Mouse (Mus musculus) thymus, adult 2 months (tissue): ENCODE measurements around the gene Cnnm3. TPM values are rescaled to one million over a fixed set of nuclear protein-coding genes. Genes with fewer than 3 reads are reported as not detected.

Experiments
- DNase-seq: peaks from one replicate; pipeline ENCODE4 v3.0.0; 2021
- H3K27ac ChIP-seq: fragments of 200-500 bp; 2 replicates; pipeline ENCODE4 v1.5.1; 2012; ENCODE audit warnings: low read length, control low read depth; ENCODE audit not compliant: control insufficient read depth, insufficient read depth
- H3K27me3 ChIP-seq: fragments of 200-500 bp; 2 replicates; pipeline ENCODE4 v1.6.1; 2012; ENCODE audit warnings: mild to moderate bottlenecking, low read length, moderate library complexity, mixed read lengths; ENCODE audit not compliant: control insufficient read depth, insufficient read depth
- H3K36me3 ChIP-seq: fragments of 200-500 bp; 2 replicates; pipeline ENCODE4 v1.6.1; 2012; ENCODE audit warnings: mild to moderate bottlenecking, low read length, moderate library complexity; ENCODE audit not compliant: control insufficient read depth, insufficient read depth
- H3K4me1 ChIP-seq: fragments of 200-500 bp; replicated peaks from 2 replicates; pipeline ENCODE4 v1.6.1; 2012; ENCODE audit warnings: low read length; ENCODE audit not compliant: control insufficient read depth, insufficient read depth
- H3K4me3 ChIP-seq: fragments of 200-500 bp; 2 replicates; pipeline ENCODE4 v1.5.1; 2012; ENCODE audit warnings: mild to moderate bottlenecking, low read length, control low read depth, moderate library complexity; ENCODE audit not compliant: control insufficient read depth, insufficient read depth
- CTCF ChIP-seq: fragments of 200-500 bp; IDR thresholded peaks from 2 replicates; pipeline ENCODE4 v1.5.1; 2012; ENCODE audit warnings: mild to moderate bottlenecking, control low read depth, low read length, moderate library complexity, borderline replicate concordance; ENCODE audit not compliant: control insufficient read depth, poor library complexity, insufficient read depth; ENCODE audit errors: extremely low read depth
- POLR2A ChIP-seq: fragments of 200-500 bp; IDR thresholded peaks from 2 replicates; pipeline ENCODE4 v1.6.1; 2012; ENCODE audit warnings: mild to moderate bottlenecking, low read length, control low read depth, moderate library complexity; ENCODE audit not compliant: control insufficient read depth, poor library complexity, insufficient read depth; ENCODE audit errors: extremely low read depth
- WGBS: fragments of 180-500 bp; shearing (Covaris S2); methylation state at CpG from one replicate; pipeline ENCODE4 v1.1.7; 2018; 5-methylcytosine and 5-hydroxymethylcytosine counted together
- polyA plus RNA-seq: library from polyadenylated mRNA; depleted of rRNA; stranded (reverse); fragments of >200 nt; gene quantifications from 2 replicates; pipeline ENCODE4 v1.2.3, GENCODE M21; 2012

The Cnnm3 gene
- polyA plus RNA-seq, 1 experiment: 51.2 TPM

GRCm38 (mm10) chr1:36567818-36568603, 56.3 kb downstream of the Cnnm3 start:
- H3K4me1 ChIP-seq: no peaks in the 10 kb centered on the region
- 91% methylated on average over 21 of the region's 21 CpGs for WGBS

DNA sequence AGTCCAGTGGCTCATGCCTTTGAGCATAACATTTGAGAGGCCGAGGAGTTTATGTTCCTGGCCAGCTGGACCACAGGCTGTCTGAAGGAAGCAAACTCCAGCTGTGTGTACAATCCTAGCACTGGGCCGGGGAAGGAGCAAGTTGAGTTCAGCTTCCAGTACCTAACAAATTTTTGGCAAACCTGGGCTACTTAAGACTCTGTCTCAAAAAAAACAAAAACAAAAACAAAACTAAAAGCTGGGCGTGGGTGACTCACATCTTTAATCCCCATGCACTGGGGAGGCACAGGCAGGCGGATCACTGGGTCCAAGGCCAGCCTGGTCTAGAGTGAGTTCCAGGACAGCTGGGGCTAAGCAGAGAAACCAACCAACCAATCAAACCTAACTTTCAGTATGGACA, 57.1 kb downstream of the Cnnm3 start:
- H3K4me1 ChIP-seq: 0 out of 2 replicates have a peak, but pooled peaks cover 1% of the 10 kb centered on the region
- no peaks in the 10 kb centered on the region for H3K27me3 ChIP-seq
- no peak for TF ChIP-seq POLR2A
- H3K4me3 ChIP-seq: no peak overlapping the region
- H3K36me3 ChIP-seq: no peaks in the 10 kb centered on the region
- H3K27ac ChIP-seq: no peak overlapping the region
- WGBS: 91% methylated on average over 4 of the region's 4 CpGs
- DNase-seq: no peak

More at GRCm38 (mm10) chr1:36567818-36568603, 56.3 kb downstream of the Cnnm3 start:
- TF ChIP-seq CTCF: no peak
- no peak for TF ChIP-seq POLR2A
- Histone ChIP-seq H3K36me3 (no peaks in the 10 kb centered on the region), H3K27me3 (no peaks in the 10 kb centered on the region), H3K4me3 (no peak overlapping the region), H3K27ac (no peak overlapping the region)
- DNase-seq: no peak

- no peak for DNase-seq
- Histone ChIP-seq H3K4me1 (0 out of 2 replicates have a peak, but pooled peaks cover 9% of the 10 kb centered on the region), H3K27ac (no peak overlapping the region), H3K27me3 (no peaks in the 10 kb centered on the region), H3K4me3 (no peak overlapping the region), H3K36me3 (no peaks in the 10 kb centered on the region)
- 69% methylated on average over 7 of the region's 7 CpGs for WGBS
- TF ChIP-seq CTCF: no peak
- no peak for TF ChIP-seq POLR2A
Observed at GRCm38 (mm10) chr1:36569694-36570276, 58.1 kb downstream of the Cnnm3 start.

- TF ChIP-seq CTCF: no peak
- no peak for TF ChIP-seq POLR2A
- Histone ChIP-seq H3K27ac (no peak overlapping the region), H3K4me1 (0 out of 2 replicates have a peak, but pooled peaks cover 9% of the 10 kb centered on the region), H3K4me3 (no peak overlapping the region), H3K27me3 (no peaks in the 10 kb centered on the region), H3K36me3 (no peaks in the 10 kb centered on the region)
- no peak for DNase-seq
- WGBS: 96% methylated on average over 5 of the region's 5 CpGs
Observed at GRCm38 (mm10) chr1:36570320-36570719, 58.7 kb downstream of the Cnnm3 start.

DNA sequence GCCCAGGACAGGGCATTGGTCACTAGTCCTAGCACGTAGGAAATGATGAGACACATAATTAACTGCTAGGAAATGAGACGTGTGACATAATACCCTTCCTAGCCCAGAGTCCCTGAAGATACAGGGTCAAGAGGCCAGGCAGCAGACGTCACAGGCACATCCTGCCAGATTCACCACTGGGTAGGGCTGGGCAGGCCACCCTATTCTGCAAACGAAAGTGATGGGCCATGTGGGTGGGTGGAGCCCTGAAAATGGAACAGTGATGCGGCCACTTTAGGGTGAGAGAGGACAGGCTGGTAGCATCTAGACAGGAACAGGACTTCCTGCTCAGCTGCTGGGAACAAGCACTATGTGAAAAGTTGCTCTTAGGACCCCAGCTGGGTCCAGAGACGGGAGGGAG, 60.0 kb downstream of the Cnnm3 start:
- H3K27me3 ChIP-seq: no peaks in the 10 kb centered on the region
- no peaks in the 10 kb centered on the region for H3K36me3 ChIP-seq
- DNase-seq: no peak
- H3K4me1 ChIP-seq: 0 out of 2 replicates have a peak, but pooled peaks cover 9% of the 10 kb centered on the region
- no peak overlapping the region for H3K27ac ChIP-seq
- WGBS: 47% methylated on average over 6 of the region's 6 CpGs
- H3K4me3 ChIP-seq: no peak overlapping the region
- TF ChIP-seq CTCF (no peak), POLR2A (no peak)

DNA sequence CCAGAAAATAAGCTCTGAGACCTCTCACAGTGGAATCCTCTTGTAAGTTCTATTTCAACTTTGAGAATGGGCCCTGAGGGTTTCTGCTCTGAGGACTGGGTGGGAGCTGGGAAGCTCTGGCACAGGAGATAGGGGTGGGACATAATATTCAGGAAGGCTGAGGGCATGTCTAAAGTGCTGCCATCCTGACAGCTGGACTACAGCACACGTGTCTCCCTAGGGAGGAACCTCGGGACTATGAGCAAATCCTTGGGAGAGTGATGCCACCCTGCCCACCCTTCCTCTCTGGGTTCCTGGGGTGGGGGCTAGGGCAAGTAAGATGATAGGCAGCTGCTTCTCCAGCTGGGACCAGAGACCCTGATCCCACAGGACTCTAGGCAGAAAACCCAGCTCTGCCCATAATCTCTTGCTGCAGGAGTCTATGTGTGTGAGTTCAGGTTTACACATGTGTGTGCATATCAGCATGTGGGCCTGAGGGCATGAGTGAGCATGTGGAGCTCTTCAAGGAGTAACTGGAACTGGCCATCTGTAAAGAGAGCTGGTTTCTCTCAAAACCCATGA, 60.6 kb downstream of the Cnnm3 start:
- TF ChIP-seq POLR2A: no peak
- no peak for TF ChIP-seq CTCF

More for the DNA sequence above, 60.6 kb downstream of the Cnnm3 start:
- no peaks in the 10 kb centered on the region for H3K27me3 ChIP-seq
- no peak for DNase-seq
- H3K27ac ChIP-seq: no peak overlapping the region
- H3K36me3 ChIP-seq: no peaks in the 10 kb centered on the region
- H3K4me3 ChIP-seq: no peak overlapping the region
- WGBS: 78% methylated on average over 2 of the region's 2 CpGs
- H3K4me1 ChIP-seq: peaks cover 9% of the 10 kb centered on the region; the same call in 1 of the 2 replicates
